Mouse (Mus musculus): Measurements from ENCODE around the gene Mrpl33. TPM values are rescaled to one million over a fixed set of nuclear protein-coding genes. Genes with fewer than 3 reads are reported as not detected.
"Not testable (repeated sequence)": the region's sequence is repeated elsewhere in the genome, so short reads cannot be mapped to it uniquely, and the experiment has no call there.

Mrpl33 gene
- polyA plus RNA-seq, 2 experiments, result 138 to 312 TPM

DNA sequence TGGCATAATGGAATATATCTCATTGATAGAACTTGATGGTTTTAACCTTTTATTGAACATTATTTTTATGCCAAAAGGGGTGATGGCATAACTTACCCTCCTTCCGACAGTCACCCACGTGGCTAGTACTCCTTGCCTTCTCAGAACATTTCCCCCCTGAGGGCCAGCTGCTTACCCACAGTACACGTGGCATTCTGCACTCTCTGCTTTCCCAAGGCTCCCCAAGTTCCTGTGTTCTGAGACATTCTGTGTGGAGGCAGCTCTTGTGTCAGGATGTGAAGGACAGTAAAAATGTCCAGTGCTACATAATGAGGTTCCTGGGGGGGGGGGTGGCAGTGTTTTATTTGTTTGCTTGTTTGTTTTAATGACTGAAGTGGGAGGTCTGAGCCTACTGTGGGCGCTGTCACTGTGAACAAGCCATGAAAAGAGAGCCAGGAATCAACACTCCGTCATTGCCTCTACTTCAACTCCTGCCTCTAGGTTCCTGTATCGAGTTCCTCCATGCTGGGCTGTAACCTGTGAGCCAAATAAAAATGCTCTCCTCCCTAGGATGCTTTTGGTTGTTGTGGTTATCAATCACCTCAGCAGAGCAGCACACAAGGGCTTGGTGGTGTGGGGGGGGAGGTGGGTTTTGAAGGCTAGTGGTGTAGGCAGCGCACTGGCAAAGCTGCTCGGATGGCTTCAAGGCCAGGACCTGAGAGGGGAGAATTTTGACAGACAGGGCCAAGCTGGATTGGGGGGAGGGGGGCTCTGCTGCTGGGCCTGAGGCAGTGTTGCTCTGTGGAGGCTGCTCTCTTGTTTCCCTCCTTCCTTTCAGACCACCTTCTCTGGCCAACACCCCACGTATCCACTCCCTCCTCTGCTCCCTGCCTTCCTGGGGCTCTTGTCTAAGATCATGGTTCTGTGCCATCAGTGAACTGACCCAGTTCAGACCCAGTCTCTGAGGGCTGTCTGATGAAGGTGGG is 31.1 kb downstream of the Mrpl33 start:
- no peak for ATAC-seq (ENCODE audit: low FRiP score, low read depth)
- H3K36me3 ChIP-seq (ENCODE audit: control insufficient read depth, insufficient read depth, low read length), result peaks cover 3% of the 10 kb centered on the region; the same call in 1 of the 2 replicates
- no peak for TF ChIP-seq POLR2A (IDR thresholded peaks at IDR 0.05; ENCODE audit: borderline replicate concordance, extremely low read depth, insufficient read depth, insufficient read length)
- 38% methylated on average over 9 of the region's 9 CpGs for WGBS
- no peak overlapping the region for H3K4me2 ChIP-seq (replicated peaks; ENCODE audit: low read depth, low read length, severe bottlenecking)
- H3K4me3 ChIP-seq (replicated peaks; ENCODE audit: low read length), result no peak overlapping the region
- H3K27ac ChIP-seq (replicated peaks; ENCODE audit: low read depth, low read length), result no peak overlapping the region
- no peak for DNase-seq (ENCODE audit: low spot score)
- no peak overlapping the region for H3K9ac ChIP-seq (ENCODE audit: low read depth, low read length, severe bottlenecking)
- H3K4me1 ChIP-seq (ENCODE audit: control insufficient read depth, insufficient read depth, low read length), result no peaks in the 10 kb centered on the region; the same call in 1 of the 2 replicates
- no peaks in the 10 kb centered on the region for H3K27me3 ChIP-seq (ENCODE audit: control insufficient read depth, insufficient read depth, low read length)
- H3K9me3 ChIP-seq (ENCODE audit: control insufficient read depth, low read length), result no peaks in the 10 kb centered on the region

- ATAC-seq (ENCODE audit: low FRiP score, low read depth) (no peak), DNase-seq (ENCODE audit: low spot score) (no peak)
- Histone ChIP-seq H3K27me3 (ENCODE audit: control insufficient read depth, insufficient read depth, low read length) (no peaks in the 10 kb centered on the region), H3K4me1 (ENCODE audit: control insufficient read depth, insufficient read depth, low read length) (no peaks in the 10 kb centered on the region; the same call in 1 of the 2 replicates), H3K27ac (replicated peaks; ENCODE audit: low read depth, low read length) (no peak overlapping the region), H3K9ac (ENCODE audit: low read depth, low read length, severe bottlenecking) (no peak overlapping the region), H3K4me2 (replicated peaks; ENCODE audit: low read depth, low read length, severe bottlenecking) (no peak overlapping the region), H3K4me3 (replicated peaks; ENCODE audit: low read length) (no peak overlapping the region), H3K36me3 (ENCODE audit: control insufficient read depth, insufficient read depth, low read length) (no peaks in the 10 kb centered on the region), H3K9me3 (ENCODE audit: control insufficient read depth, low read length) (no peaks in the 10 kb centered on the region)
- no peak for TF ChIP-seq POLR2A (IDR thresholded peaks at IDR 0.05; ENCODE audit: borderline replicate concordance, extremely low read depth, insufficient read depth, insufficient read length)
- WGBS, result 89% methylated on average over 8 of the region's 8 CpGs
These were observed 31.8 kb downstream of the Mrpl33 start for GRCm38 (mm10) chr5:31628555-31628954.

DNA sequence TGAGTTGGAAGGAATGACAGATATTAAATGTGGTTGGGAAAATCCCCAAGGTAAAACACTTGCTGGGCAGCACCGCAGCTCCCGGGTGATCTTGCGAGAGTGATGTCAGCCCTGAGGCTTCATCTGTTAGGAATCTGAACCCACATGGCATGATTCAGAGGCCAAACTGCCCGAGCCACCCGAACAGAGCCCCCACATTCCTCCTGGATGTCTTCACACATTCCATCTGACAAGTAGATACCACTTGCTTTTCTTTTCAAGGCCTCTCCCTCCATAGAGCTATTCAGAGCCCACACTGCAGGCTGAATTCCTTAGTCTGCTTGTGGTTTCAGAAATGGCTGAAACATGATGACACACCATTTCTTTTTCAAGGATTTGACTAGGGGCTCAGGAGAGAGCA is 33.3 kb downstream of the Mrpl33 start:
- Histone ChIP-seq H3K4me2 (replicated peaks; ENCODE audit: low read depth, low read length, severe bottlenecking) (no peak overlapping the region), H3K9me3 (ENCODE audit: control insufficient read depth, low read length) (no peaks in the 10 kb centered on the region), H3K4me1 (ENCODE audit: control insufficient read depth, insufficient read depth, low read length) (no peaks in the 10 kb centered on the region; the same call in 1 of the 2 replicates), H3K36me3 (ENCODE audit: control insufficient read depth, insufficient read depth, low read length) (peaks cover 6% of the 10 kb centered on the region; the same call in 1 of the 2 replicates), H3K4me3 (replicated peaks; ENCODE audit: low read length) (no peak overlapping the region), H3K27me3 (ENCODE audit: control insufficient read depth, insufficient read depth, low read length) (no peaks in the 10 kb centered on the region), H3K9ac (ENCODE audit: low read depth, low read length, severe bottlenecking) (no peak overlapping the region), H3K27ac (replicated peaks; ENCODE audit: low read depth, low read length) (peak overlapping the region; percentile 78)
- 34% methylated on average over 5 of the region's 5 CpGs for WGBS
- DNase-seq (ENCODE audit: low spot score) (peak; percentile 70), ATAC-seq (ENCODE audit: low FRiP score, low read depth) (peak; percentile 78)
- TF ChIP-seq POLR2A (IDR thresholded peaks at IDR 0.05; ENCODE audit: borderline replicate concordance, extremely low read depth, insufficient read depth, insufficient read length), result no peak

DNA sequence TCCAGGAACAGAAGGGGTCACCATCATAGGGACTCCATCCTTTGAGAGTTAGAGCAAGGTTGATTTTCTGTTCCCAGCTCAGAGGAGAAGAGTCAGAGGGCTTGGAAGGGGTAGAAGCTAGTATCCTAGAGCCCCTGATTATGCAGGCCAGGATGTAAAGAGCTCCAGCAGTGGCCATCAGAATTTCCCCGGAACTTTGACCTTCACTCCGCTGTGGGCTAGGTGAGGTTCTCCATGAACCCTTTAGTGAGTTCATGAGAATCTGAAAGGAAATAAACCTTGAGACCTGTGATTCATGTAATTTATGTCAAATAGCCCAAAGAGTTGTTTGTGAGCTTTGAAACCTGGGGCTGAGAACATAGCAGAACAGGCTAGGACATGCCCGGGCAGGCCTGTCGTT is 34.4 kb downstream of the Mrpl33 start:
- not testable (repeated sequence) for H3K4me1 ChIP-seq (ENCODE audit: control insufficient read depth, insufficient read depth, low read length); H3K9ac ChIP-seq (ENCODE audit: low read depth, low read length, severe bottlenecking); H3K27ac ChIP-seq (replicated peaks; ENCODE audit: low read depth, low read length); H3K9me3 ChIP-seq (ENCODE audit: control insufficient read depth, low read length); DNase-seq (ENCODE audit: low spot score); H3K4me2 ChIP-seq (replicated peaks; ENCODE audit: low read depth, low read length, severe bottlenecking); ATAC-seq (ENCODE audit: low FRiP score, low read depth); H3K4me3 ChIP-seq (replicated peaks; ENCODE audit: low read length); H3K36me3 ChIP-seq (ENCODE audit: control insufficient read depth, insufficient read depth, low read length); H3K27me3 ChIP-seq (ENCODE audit: control insufficient read depth, insufficient read depth, low read length)
- WGBS, result 84% methylated on average over 4 of the region's 4 CpGs

GRCm38 (mm10) chr5:31634161-31634560 is 37.4 kb downstream of the Mrpl33 start:
- Histone ChIP-seq H3K4me2 (replicated peaks; ENCODE audit: low read depth, low read length, severe bottlenecking) (no peak overlapping the region), H3K27ac (replicated peaks; ENCODE audit: low read depth, low read length) (no peak overlapping the region), H3K9ac (ENCODE audit: low read depth, low read length, severe bottlenecking) (no peak overlapping the region), H3K27me3 (ENCODE audit: control insufficient read depth, insufficient read depth, low read length) (no peaks in the 10 kb centered on the region), H3K36me3 (ENCODE audit: control insufficient read depth, insufficient read depth, low read length) (peaks cover 6% of the 10 kb centered on the region), H3K4me3 (replicated peaks; ENCODE audit: low read length) (no peak overlapping the region), H3K4me1 (ENCODE audit: control insufficient read depth, insufficient read depth, low read length) (no peaks in the 10 kb centered on the region; the same call in 1 of the 2 replicates), H3K9me3 (ENCODE audit: control insufficient read depth, low read length) (no peaks in the 10 kb centered on the region)
- WGBS, result 70% methylated on average over 4 of the region's 4 CpGs
- ATAC-seq (ENCODE audit: low FRiP score, low read depth) (no peak), DNase-seq (ENCODE audit: low spot score) (no peak)
- no peak for TF ChIP-seq POLR2A (IDR thresholded peaks at IDR 0.05; ENCODE audit: borderline replicate concordance, extremely low read depth, insufficient read depth, insufficient read length)
